Mouse (Mus musculus): Measurements from ENCODE around the gene Zfp488. TPM values are rescaled to one million over a fixed set of nuclear protein-coding genes. Genes with fewer than 3 reads are reported as not detected.

Gene Zfp488
- polyA plus RNA-seq, 1 experiment from 2014 or later = not detected

GRCm38 (mm10) chr14:33977748-33978147 is 816 bp downstream of the Zfp488 start:
- WGBS (ENCODE audit: insufficient replicate concordance) = 43% methylated on average over 7 of the region's 7 CpGs
- no peaks in the 10 kb centered on the region for H3K4me1 ChIP-seq (ENCODE audit: insufficient read depth)

GRCm38 (mm10) chr14:33974752-33975151 is 3.8 kb downstream of the Zfp488 start:
- Histone ChIP-seq H3K36me3 (replicated peaks; ENCODE audit: insufficient read depth, low read length) (no peaks in the 10 kb centered on the region), H3K27ac (ENCODE audit: low read depth) (no peak overlapping the region), H3K4me1 (ENCODE audit: insufficient read depth) (no peaks in the 10 kb centered on the region), H3K9me3 (ENCODE audit: low read length) (no peaks in the 10 kb centered on the region), H3K27me3 (ENCODE audit: insufficient read depth, low read length) (0 out of 2 replicates have a peak, but pooled peaks cover 6% of the 10 kb centered on the region), H3K9ac (replicated peaks) (no peak overlapping the region), H3K4me3 (ENCODE audit: low read depth, low read length) (no peak overlapping the region), H3K4me2 (ENCODE audit: low read depth, low read length) (no peak overlapping the region)
- DNase-seq (no peak), ATAC-seq (no peak)
- TF ChIP-seq CTCF (IDR thresholded peaks at IDR 0.05; ENCODE audit: low read depth) (no peak), EP300 (IDR thresholded peaks at IDR 0.05; ENCODE audit: low read depth) (no peak)
- 73% methylated on average over 5 of the region's 5 CpGs for WGBS (ENCODE audit: insufficient replicate concordance)

More at GRCm38 (mm10) chr14:33977748-33978147, 816 bp downstream of the Zfp488 start:
- Histone ChIP-seq H3K36me3 (replicated peaks; ENCODE audit: insufficient read depth, low read length) (no peaks in the 10 kb centered on the region), H3K27me3 (ENCODE audit: insufficient read depth, low read length) (0 out of 2 replicates have a peak, but pooled peaks cover 6% of the 10 kb centered on the region), H3K4me3 (ENCODE audit: low read depth, low read length) (no peak overlapping the region), H3K27ac (ENCODE audit: low read depth) (no peak overlapping the region), H3K4me2 (ENCODE audit: low read depth, low read length) (no peak overlapping the region), H3K9ac (replicated peaks) (no peak overlapping the region), H3K9me3 (ENCODE audit: low read length) (no peaks in the 10 kb centered on the region)
- DNase-seq = no peak
- TF ChIP-seq EP300 (IDR thresholded peaks at IDR 0.05; ENCODE audit: low read depth) = no peak
- no peak for TF ChIP-seq CTCF (IDR thresholded peaks at IDR 0.05; ENCODE audit: low read depth)
- ATAC-seq = no peak

GRCm38 (mm10) chr14:33972679-33973078 is 5.9 kb downstream of the Zfp488 start:
- TF ChIP-seq EP300 (IDR thresholded peaks at IDR 0.05; ENCODE audit: low read depth) (no peak), CTCF (IDR thresholded peaks at IDR 0.05; ENCODE audit: low read depth) (peak; percentile 44)
- Histone ChIP-seq H3K4me1 (ENCODE audit: insufficient read depth) (no peaks in the 10 kb centered on the region), H3K4me2 (ENCODE audit: low read depth, low read length) (no peak overlapping the region), H3K9me3 (ENCODE audit: low read length) (no peaks in the 10 kb centered on the region), H3K27ac (ENCODE audit: low read depth) (no peak overlapping the region), H3K36me3 (replicated peaks; ENCODE audit: insufficient read depth, low read length) (no peaks in the 10 kb centered on the region), H3K4me3 (ENCODE audit: low read depth, low read length) (no peak overlapping the region), H3K9ac (replicated peaks) (no peak overlapping the region), H3K27me3 (ENCODE audit: insufficient read depth, low read length) (0 out of 2 replicates have a peak, but pooled peaks cover under 1% of the 10 kb centered on the region)
- DNase-seq = no peak
- ATAC-seq = no peak
- WGBS (ENCODE audit: insufficient replicate concordance) = 41% methylated on average over 7 of the region's 7 CpGs

GRCm38 (mm10) chr14:33965675-33966074 is 12.9 kb downstream of the Zfp488 start:
- 58% methylated on average over 7 of the region's 7 CpGs for WGBS (ENCODE audit: insufficient replicate concordance)
- ATAC-seq (no peak), DNase-seq (no peak)
- no peak overlapping the region for H3K27ac ChIP-seq (ENCODE audit: low read depth)
- H3K9ac ChIP-seq (replicated peaks) = no peak overlapping the region
- no peak overlapping the region for H3K4me2 ChIP-seq (ENCODE audit: low read depth, low read length)
- H3K9me3 ChIP-seq (ENCODE audit: low read length) = no peaks in the 10 kb centered on the region
- H3K4me3 ChIP-seq (ENCODE audit: low read depth, low read length) = no peak overlapping the region
- H3K36me3 ChIP-seq (replicated peaks; ENCODE audit: insufficient read depth, low read length) = no peaks in the 10 kb centered on the region
- TF ChIP-seq CTCF (IDR thresholded peaks at IDR 0.05; ENCODE audit: low read depth) (peak; percentile 18; the same call in 1 of the 2 replicates), EP300 (IDR thresholded peaks at IDR 0.05; ENCODE audit: low read depth) (no peak)
- H3K27me3 ChIP-seq (ENCODE audit: insufficient read depth, low read length) = no peaks in the 10 kb centered on the region
- no peaks in the 10 kb centered on the region for H3K4me1 ChIP-seq (ENCODE audit: insufficient read depth)

GRCm38 (mm10) chr14:33959341-33959740 is 19.2 kb downstream of the Zfp488 start:
- Histone ChIP-seq H3K9me3 (ENCODE audit: low read length) (no peaks in the 10 kb centered on the region), H3K4me1 (ENCODE audit: insufficient read depth) (no peaks in the 10 kb centered on the region), H3K4me3 (ENCODE audit: low read depth, low read length) (no peak overlapping the region), H3K27ac (ENCODE audit: low read depth) (no peak overlapping the region), H3K4me2 (ENCODE audit: low read depth, low read length) (no peak overlapping the region), H3K9ac (replicated peaks) (no peak overlapping the region), H3K36me3 (replicated peaks; ENCODE audit: insufficient read depth, low read length) (no peaks in the 10 kb centered on the region), H3K27me3 (ENCODE audit: insufficient read depth, low read length) (no peaks in the 10 kb centered on the region)
- TF ChIP-seq EP300 (IDR thresholded peaks at IDR 0.05; ENCODE audit: low read depth) (no peak), CTCF (IDR thresholded peaks at IDR 0.05; ENCODE audit: low read depth) (peak; percentile 73)
- DNase-seq (peak; percentile 34), ATAC-seq (no peak)
- WGBS (ENCODE audit: insufficient replicate concordance) = 9% methylated on average over 9 of the region's 9 CpGs

- Histone ChIP-seq H3K4me3 (ENCODE audit: low read depth, low read length) (no peak overlapping the region), H3K4me2 (ENCODE audit: low read depth, low read length) (no peak overlapping the region), H3K36me3 (replicated peaks; ENCODE audit: insufficient read depth, low read length) (no peaks in the 10 kb centered on the region), H3K4me1 (ENCODE audit: insufficient read depth) (no peaks in the 10 kb centered on the region), H3K27ac (ENCODE audit: low read depth) (no peak overlapping the region), H3K27me3 (ENCODE audit: insufficient read depth, low read length) (no peaks in the 10 kb centered on the region), H3K9me3 (ENCODE audit: low read length) (no peaks in the 10 kb centered on the region), H3K9ac (replicated peaks) (no peak overlapping the region)
- TF ChIP-seq EP300 (IDR thresholded peaks at IDR 0.05; ENCODE audit: low read depth) (no peak), CTCF (IDR thresholded peaks at IDR 0.05; ENCODE audit: low read depth) (no peak)
- ATAC-seq (no peak), DNase-seq (no peak)
- WGBS (ENCODE audit: insufficient replicate concordance) = 47% methylated on average over 3 of the region's 3 CpGs
These were observed 19.7 kb downstream of the Zfp488 start for GRCm38 (mm10) chr14:33958841-33959240.

GRCm38 (mm10) chr14:33958186-33958585 is 20.4 kb downstream of the Zfp488 start:
- Histone ChIP-seq H3K4me3 (ENCODE audit: low read depth, low read length) (no peak overlapping the region), H3K9ac (replicated peaks) (no peak overlapping the region), H3K4me1 (ENCODE audit: insufficient read depth) (no peaks in the 10 kb centered on the region), H3K36me3 (replicated peaks; ENCODE audit: insufficient read depth, low read length) (no peaks in the 10 kb centered on the region), H3K27me3 (ENCODE audit: insufficient read depth, low read length) (no peaks in the 10 kb centered on the region), H3K9me3 (ENCODE audit: low read length) (no peaks in the 10 kb centered on the region), H3K4me2 (ENCODE audit: low read depth, low read length) (no peak overlapping the region), H3K27ac (ENCODE audit: low read depth) (no peak overlapping the region)
- 77% methylated on average over 4 of the region's 4 CpGs for WGBS (ENCODE audit: insufficient replicate concordance)
- DNase-seq (no peak), ATAC-seq (no peak)
- TF ChIP-seq CTCF (IDR thresholded peaks at IDR 0.05; ENCODE audit: low read depth) = no peak
- TF ChIP-seq EP300 (IDR thresholded peaks at IDR 0.05; ENCODE audit: low read depth) = no peak
